Mouse (Mus musculus): ENCODE measurements around the gene Tctex1d2.
A peak's percentile ranks its signal among the peaks of the same experiment; 100 is the strongest.
"Not testable (repeated sequence)": the region's sequence is repeated elsewhere in the genome, so short reads cannot be mapped to it uniquely, and the experiment has no call there.

Tctex1d2 gene

GRCm38 (mm10) chr16:32431926-32432325 is 12.4 kb downstream of the Tctex1d2 start:
- DNase-seq (ENCODE audit: low read depth): no peak

DNA sequence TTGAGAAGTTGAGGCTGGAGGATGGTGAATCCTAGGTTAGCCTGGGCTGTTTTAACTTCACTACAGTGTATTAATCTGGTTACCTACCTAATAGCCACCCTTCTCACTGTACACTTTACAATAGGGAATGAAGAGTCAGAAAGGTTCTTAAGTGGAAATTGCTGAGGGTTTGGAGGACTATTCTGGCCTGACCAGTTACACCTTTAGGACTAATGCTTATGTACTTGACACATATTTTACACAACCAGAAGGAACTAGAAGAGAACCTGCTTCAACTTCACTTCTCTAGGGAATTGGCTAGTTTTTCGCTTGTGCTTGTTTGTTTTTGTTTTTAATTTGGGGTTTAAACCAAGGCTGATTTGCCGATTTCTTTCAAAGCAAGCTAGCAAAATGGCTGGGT is 13.6 kb downstream of the Tctex1d2 start:
- no peak for DNase-seq (ENCODE audit: low read depth)

- DNase-seq (ENCODE audit: low read depth): no peak
These were observed 14.6 kb downstream of the Tctex1d2 start for GRCm38 (mm10) chr16:32434066-32434465.

DNA sequence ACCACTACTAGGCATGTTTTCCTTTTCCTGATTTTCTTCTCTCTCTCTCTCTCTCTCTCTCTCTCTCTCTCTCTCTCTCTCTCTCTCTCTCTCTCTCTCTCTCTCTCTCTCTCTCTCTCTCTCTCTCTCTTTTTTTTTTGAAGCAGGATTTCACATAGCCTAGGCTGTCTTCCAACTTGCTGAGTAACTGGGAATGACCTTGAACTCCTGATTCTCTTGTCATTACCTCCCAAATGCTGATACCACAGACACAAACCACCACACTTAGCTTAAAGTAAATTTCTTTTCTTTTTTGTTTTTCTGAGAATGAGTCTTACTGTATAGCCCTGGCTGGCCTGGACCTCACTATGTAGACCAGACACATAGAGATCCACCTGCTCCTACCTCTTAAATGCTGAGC is 15.2 kb downstream of the Tctex1d2 start:
- DNase-seq (ENCODE audit: low read depth): peak; percentile 59

GRCm38 (mm10) chr16:32436657-32437056 is 17.2 kb downstream of the Tctex1d2 start:
- no peak for DNase-seq (ENCODE audit: low read depth)

- no peak for DNase-seq (ENCODE audit: low read depth)
These were observed 17.8 kb downstream of the Tctex1d2 start for GRCm38 (mm10) chr16:32437266-32437665.

- no peak for DNase-seq (ENCODE audit: low read depth)
These were observed 21.9 kb downstream of the Tctex1d2 start for GRCm38 (mm10) chr16:32441432-32441831.

GRCm38 (mm10) chr16:32444615-32445014 is 25.1 kb downstream of the Tctex1d2 start:
- DNase-seq (ENCODE audit: low read depth): not testable (repeated sequence)

DNA sequence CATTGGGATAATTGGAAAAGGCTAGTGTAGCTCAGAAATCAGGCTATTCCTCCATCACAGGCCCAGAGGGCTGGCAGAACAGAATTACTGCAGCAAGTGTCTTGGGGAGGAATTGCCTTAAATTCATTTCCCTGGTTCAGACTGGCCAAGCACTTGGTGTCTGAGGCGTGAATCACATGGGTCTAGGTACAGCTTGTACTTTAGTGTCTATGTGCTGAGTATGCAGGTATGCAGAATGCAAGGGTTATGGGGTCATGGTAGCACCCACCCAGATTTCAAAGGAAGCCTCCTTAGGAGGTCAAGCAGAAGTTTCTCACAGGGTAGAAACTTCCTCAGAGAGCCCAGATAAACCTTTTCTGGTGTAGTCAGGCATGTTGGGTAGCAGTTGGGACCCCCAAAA is 26.1 kb downstream of the Tctex1d2 start:
- no peak for DNase-seq (ENCODE audit: low read depth)

DNA sequence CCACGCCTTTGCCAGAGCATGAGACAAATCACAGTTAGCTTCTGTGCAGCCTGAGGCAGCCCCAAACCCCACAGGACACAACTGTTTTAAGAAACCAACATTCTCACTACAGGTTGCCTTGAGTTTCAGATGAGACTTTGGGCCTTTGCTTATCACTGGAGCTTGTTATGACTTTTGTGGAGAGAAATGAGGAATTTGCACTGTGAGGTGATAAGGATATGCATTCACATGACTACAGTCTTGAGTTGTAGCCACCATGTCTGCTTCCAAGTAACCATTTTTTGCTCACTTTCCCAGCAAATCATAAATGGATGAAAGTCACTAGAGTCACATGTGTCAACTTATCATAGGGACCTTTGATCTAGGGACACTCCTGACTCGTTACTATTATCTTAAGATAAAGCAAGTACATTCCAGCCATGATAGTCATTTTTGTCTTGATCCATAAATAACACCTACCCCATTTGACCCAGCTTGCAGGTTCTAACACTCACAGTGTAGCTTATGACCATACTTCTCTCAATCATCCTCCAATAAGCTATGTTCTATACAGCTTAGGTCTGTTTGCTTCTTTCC is 27.1 kb downstream of the Tctex1d2 start:
- no peak for DNase-seq (ENCODE audit: low read depth)

DNA sequence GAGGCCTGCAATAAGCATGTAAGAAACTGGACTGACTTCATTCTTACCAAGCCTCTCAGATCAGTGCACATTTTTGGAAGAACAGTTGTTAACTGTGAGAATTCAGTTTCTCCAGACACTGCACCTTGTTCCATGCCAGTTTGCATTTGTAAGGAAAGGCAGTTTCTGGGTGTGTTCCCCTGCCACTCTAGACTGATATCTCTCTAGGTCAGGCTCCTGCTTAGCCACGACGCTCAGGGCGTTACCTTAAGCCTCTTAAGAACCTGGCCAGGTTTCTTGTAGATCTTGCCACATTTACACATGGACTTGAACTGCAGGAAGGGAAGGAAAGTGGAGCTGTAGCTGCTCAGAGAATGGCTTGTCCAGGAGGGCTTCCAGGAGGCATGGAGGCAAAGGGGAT is 30.2 kb downstream of the Tctex1d2 start:
- no peak for DNase-seq (ENCODE audit: low read depth)

- no peak for DNase-seq (ENCODE audit: low read depth)
These were observed 30.6 kb downstream of the Tctex1d2 start for GRCm38 (mm10) chr16:32450133-32450532.

- DNase-seq (ENCODE audit: low read depth): no peak
These were observed 33.6 kb downstream of the Tctex1d2 start for GRCm38 (mm10) chr16:32453102-32453501.

DNA sequence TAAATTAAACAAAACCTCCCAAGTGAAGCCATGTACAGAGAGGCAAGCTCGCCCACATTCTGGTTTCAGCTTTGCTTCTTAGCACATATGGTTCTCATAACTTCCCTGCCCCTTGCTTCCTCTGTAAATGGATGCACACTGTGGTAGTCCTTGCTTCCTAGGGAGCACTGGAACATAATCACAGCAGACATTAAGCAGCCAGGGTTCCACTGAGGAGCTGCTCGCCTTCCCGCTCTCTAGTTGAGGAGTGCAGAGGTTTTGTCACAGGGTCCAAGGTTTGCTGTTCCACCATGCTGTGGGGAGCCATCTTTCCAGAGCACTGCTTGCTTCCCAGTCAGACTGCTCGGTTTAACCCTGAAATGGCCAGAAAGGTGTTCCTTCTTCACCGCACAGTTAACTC is 35.1 kb downstream of the Tctex1d2 start:
- DNase-seq (ENCODE audit: low read depth): no peak

GRCm38 (mm10) chr16:32456086-32456485 is 36.6 kb downstream of the Tctex1d2 start:
- DNase-seq (ENCODE audit: low read depth): no peak

DNA sequence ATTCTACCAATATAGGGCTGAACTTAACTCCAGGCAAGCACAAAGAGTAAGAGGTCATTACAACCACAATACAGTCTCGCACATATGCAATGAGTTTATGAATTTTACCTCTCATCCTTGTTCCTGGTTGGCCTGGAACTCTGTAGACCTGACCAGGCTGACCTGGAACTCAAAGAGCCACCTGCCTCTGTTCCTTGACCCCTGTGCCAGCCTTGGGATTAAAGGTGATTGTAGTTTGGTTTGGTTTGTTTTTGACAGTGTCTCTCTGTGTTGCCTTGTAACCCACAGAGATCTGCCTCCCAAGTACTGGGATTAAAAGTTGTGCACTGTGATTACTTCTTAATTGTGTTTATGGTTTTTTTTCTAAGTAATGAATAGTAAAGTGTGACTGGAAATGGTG is 37.3 kb downstream of the Tctex1d2 start:
- no peak for DNase-seq (ENCODE audit: low read depth)

GRCm38 (mm10) chr16:32457589-32458386 is 38.3 kb downstream of the Tctex1d2 start:
- peak; percentile 88 for DNase-seq (ENCODE audit: low read depth)

- DNase-seq (ENCODE audit: low read depth): peak; percentile 14
These were observed 41.0 kb downstream of the Tctex1d2 start for GRCm38 (mm10) chr16:32460518-32460917.

- no peak for DNase-seq (ENCODE audit: low read depth)
These were observed 42.2 kb downstream of the Tctex1d2 start for GRCm38 (mm10) chr16:32461713-32462112.

- DNase-seq (ENCODE audit: low read depth): no peak
These were observed 43.4 kb downstream of the Tctex1d2 start for GRCm38 (mm10) chr16:32462950-32463349.

DNA sequence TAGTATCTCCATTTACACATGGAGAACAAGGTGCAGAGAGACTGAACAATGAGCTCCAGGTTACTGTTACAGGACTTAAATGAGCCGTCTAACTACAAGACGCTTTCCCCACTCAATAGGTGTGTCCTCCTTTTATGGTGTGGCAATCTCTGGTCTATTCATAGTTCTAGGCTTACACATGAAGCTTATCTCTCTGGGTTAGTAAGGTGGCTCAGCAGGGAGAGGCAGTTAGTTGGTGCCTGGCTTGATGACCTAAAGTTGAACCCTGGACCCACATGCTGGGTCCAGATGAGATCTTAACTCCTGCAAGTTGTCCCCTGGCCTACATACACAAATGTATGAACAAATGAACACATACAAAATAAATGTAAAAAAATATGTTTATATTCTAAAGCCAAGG is 43.9 kb downstream of the Tctex1d2 start:
- DNase-seq (ENCODE audit: low read depth): no peak

GRCm38 (mm10) chr16:32464908-32465307 is 45.4 kb downstream of the Tctex1d2 start:
- DNase-seq (ENCODE audit: low read depth): peak; percentile 45

DNA sequence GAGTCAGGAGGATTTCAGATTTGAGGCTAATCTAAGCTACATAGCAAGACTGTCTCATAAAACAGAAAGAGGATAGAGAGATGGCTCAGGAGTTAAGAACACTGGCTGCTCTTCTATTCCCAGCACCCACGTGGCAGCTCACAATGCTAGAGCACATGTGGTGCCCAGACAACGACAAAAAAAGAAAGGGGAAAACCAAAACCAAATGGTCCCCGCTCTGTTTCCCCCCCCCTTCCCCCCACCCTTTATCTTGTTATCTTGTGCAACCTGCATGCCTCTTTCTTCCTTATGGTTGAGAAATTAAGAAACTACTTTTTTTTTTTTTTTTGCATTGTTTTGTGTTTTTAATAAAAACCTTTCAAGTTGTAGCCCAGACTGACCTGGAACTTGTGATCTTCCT is 49.0 kb downstream of the Tctex1d2 start:
- no peak for DNase-seq (ENCODE audit: low read depth)

Measured in NIH3T3 (cell line).